Mouse (Mus musculus) bone marrow, adult 2 months (tissue): ENCODE results near the gene Tulp1.

Experiments used
- CTCF ChIP-seq: fragments of 200-500 bp; IDR thresholded peaks from 2 replicates; pipeline ENCODE4 v1.5.1; 2011; ENCODE audit warnings: low read length, control low read depth; ENCODE audit not compliant: control insufficient read depth, insufficient read depth
- POLR2A ChIP-seq: fragments of 200-500 bp; IDR thresholded peaks from 2 replicates; pipeline ENCODE4 v1.6.1; 2011; ENCODE audit warnings: low read depth, mild to moderate bottlenecking, control low read depth, low read length, borderline replicate concordance; ENCODE audit not compliant: control insufficient read depth

DNA sequence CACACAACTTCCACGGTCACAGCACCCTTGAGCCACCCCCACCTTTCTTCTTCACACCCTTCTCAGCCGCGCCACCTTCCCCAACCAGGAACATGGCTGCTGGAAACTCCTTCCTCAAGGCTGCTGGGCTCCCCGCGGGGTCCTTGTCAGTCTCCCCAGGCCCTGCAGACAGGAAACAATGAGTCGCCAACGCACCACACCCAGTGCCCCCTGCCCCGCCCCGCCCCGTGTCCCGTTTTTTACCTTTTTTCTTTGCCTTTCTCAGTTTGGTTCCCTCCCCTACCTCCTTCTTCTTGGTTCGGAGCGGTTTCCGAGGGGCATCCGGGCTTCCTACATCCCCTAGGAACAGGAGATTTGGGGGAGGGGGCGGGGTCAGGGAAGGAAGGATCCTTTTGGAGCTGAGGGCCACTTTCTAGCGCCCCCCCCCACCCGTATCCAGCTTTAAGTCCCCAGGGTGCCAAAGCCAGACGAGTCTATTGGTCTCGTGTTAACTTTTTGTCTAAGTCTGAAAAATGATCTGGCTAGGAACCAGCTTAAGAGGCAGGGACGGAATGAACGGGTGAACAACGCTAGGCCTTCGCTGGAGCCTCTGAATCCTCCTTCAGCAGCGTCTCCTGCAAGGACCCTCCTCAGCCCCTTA lies 2.2 kb downstream of the Tulp1 start:
- no peak for TF ChIP-seq POLR2A
- no peak for TF ChIP-seq CTCF
